Comparison of ENCODE assay signal across 9 mouse cellular contexts in genomic region chr17:50418863-50419383, GRCm38 (mm10).
A peak's percentile ranks its signal among the peaks of the same experiment; 100 is the strongest.
DNase-seq lines count a peak whose midpoint lies in the region; ATAC-seq and TF ChIP-seq lines count a peak whose summit lies in the region.
"Had no signal": no experiment of that assay in that cellular context is flagged by ENCODE, and none has a peak within 500 bp of the region (broad histone marks: within the 10 kb centered on the region; RNA-seq: fewer than 3 reads in every experiment).

No protein-coding gene starts in this region.

- no peak for ATAC-seq in neural tube, embryonic 11.5 days (ENCODE audit: insufficient read depth, low FRiP score, low TSS enrichment)
- ATAC-seq in liver, embryonic 14.5 days (ENCODE audit: insufficient read depth) = 0 out of 2 replicates have a peak, but pooled peaks have one; percentile 30

- H3K4me1 ChIP-seq in neural tube, embryonic 11.5 days (ENCODE audit: control insufficient read depth, insufficient read depth, low read length) = no peaks in the 10 kb centered on the region
- H3K4me1 ChIP-seq in liver, embryonic 14.5 days (replicated peaks; ENCODE audit: control insufficient read depth in 2 of 2, insufficient read depth in 2 of 2, low read length in 1 of 2) = peaks cover 0 to 15% of the 10 kb centered on the region in 2 experiments; a peak in 2 of 4 replicates

- WGBS in neural tube, embryonic 11.5 days = 62% methylated on average over 3 of the region's 3 CpGs
- WGBS in liver, embryonic 14.5 days (ENCODE audit: insufficient replicate concordance) = 57% methylated on average over 3 of the region's 3 CpGs

- H3K4me3 ChIP-seq in neural tube, embryonic 11.5 days (ENCODE audit: low read depth, low read length) = no peak overlapping the region
- H3K4me3 ChIP-seq in liver, embryonic 14.5 days (ENCODE audit: insufficient read depth in 1 of 2, low read depth in 2 of 2, low read length in 2 of 2) = no peak overlapping the region
- H3K4me3 ChIP-seq: erythroblast, embryonic 14.5 days had no signal

- peak; percentile 64 for TF ChIP-seq CTCF in liver, embryonic 14.5 days (IDR thresholded peaks at IDR 0.05; ENCODE audit: low read depth)

- H3K27ac ChIP-seq in neural tube, embryonic 11.5 days (ENCODE audit: low read depth, low read length) = no peak overlapping the region
- H3K27ac ChIP-seq in liver, embryonic 14.5 days = 0 out of 2 replicates have a peak overlapping the region, but pooled peaks have one; percentile 14

- no peaks in the 10 kb centered on the region for H3K27me3 ChIP-seq in neural tube, embryonic 11.5 days (ENCODE audit: control insufficient read depth, insufficient read depth, low read length)
- no peaks in the 10 kb centered on the region for H3K27me3 ChIP-seq in liver, embryonic 14.5 days (ENCODE audit: control insufficient read depth, insufficient read depth, low read length)

- H3K9ac ChIP-seq in neural tube, embryonic 11.5 days (ENCODE audit: low read length) = no peak overlapping the region
- no peak overlapping the region for H3K9ac ChIP-seq in liver, embryonic 14.5 days (replicated peaks)

- peak; percentile 69 to 88 for DNase-seq in adrenal gland, adult (ENCODE audit: inconsistent age in 2 of 2, low spot score in 1 of 2)
- no peak for DNase-seq in adrenal gland, postnatal 4 days (ENCODE audit: low spot score in 2 of 2)
- DNase-seq in neural tube, embryonic 11.5 days (ENCODE audit: low spot score) = peak; percentile 13
- no peak for DNase-seq in neural tube, embryonic 10.5 days (ENCODE audit: extremely low spot score, low spot score)
- peak; percentile 41 for DNase-seq in gastrocnemius, postnatal 14 days
- DNase-seq in liver, embryonic 14.5 days (ENCODE audit: low read depth in 3 of 3, low spot score in 3 of 3) = no peak
- DNase-seq in thymus, postnatal 14 days = peak; percentile 66
- no peak for DNase-seq in ovary, adult 18-20 months (ENCODE audit: low spot score)

- intact Hi-C loops in gastrocnemius, postnatal 14 days (cut with DNase I; ENCODE audit: low total_unique reads) = loop anchor here (5.0 to 10.0 kb wide), 2 partner anchors 206 to 378 kb away; no protein-coding TSS in a partner anchor

- TF ChIP-seq EP300 in liver, embryonic 14.5 days (IDR thresholded peaks at IDR 0.05; ENCODE audit: low read depth) = no peak

- H3K9me3 ChIP-seq in neural tube, embryonic 11.5 days (ENCODE audit: control insufficient read depth, low read length) = no peaks in the 10 kb centered on the region
- no peaks in the 10 kb centered on the region for H3K9me3 ChIP-seq in liver, embryonic 14.5 days (ENCODE audit: control insufficient read depth, low read length)

- no peaks in the 10 kb centered on the region for H3K36me3 ChIP-seq in neural tube, embryonic 11.5 days (ENCODE audit: control insufficient read depth, insufficient read depth, low read length)
- no peaks in the 10 kb centered on the region for H3K36me3 ChIP-seq in liver, embryonic 14.5 days (replicated peaks; ENCODE audit: control insufficient read depth, insufficient read depth, low read depth)

- H3K4me2 ChIP-seq in neural tube, embryonic 11.5 days (ENCODE audit: low read depth) = no peak overlapping the region
- no peak overlapping the region for H3K4me2 ChIP-seq in liver, embryonic 14.5 days (ENCODE audit: low read depth)

Comparison
In these comparisons a context has a peak if more than half of its experiments do, and no peak if none do; other contexts are left out.
1. DNase-seq: peak in adrenal gland, adult (2 of 2), neural tube, embryonic 11.5 days (single experiment), gastrocnemius, postnatal 14 days (single experiment) and thymus, postnatal 14 days (single experiment); none in adrenal gland, postnatal 4 days (0 of 2), neural tube, embryonic 10.5 days (single experiment), liver, embryonic 14.5 days (0 of 3) and ovary, adult 18-20 months (single experiment).